Mouse (Mus musculus) gastrocnemius, postnatal 14 days (tissue): ENCODE data around the gene Amtn. TPM values are rescaled to one million over a fixed set of nuclear protein-coding genes. Genes with fewer than 3 reads are reported as not detected.
"Not testable (repeated sequence)": the region's sequence is repeated elsewhere in the genome, so short reads cannot be mapped to it uniquely, and the experiment has no call there.

Experiments
- DNase-seq: peaks from one replicate; pipeline ENCODE4 v3.0.0; 2021; ENCODE audit warnings: mixed read lengths
- intact Hi-C: fragments of 180-260 bp; cut with DNase I; formaldehyde crosslinking; loops from one replicate; pipeline ENCODE4 v1.15.1; 2025; ENCODE audit warnings: low total_unique reads
- long read RNA-seq, 2 experiments: library from polyadenylated mRNA; stranded (forward); transcript quantifications; one replicate each; pipeline ENCODE4 v2.0.0; 2021
- total RNA-seq, 2 experiments: library from RNA; stranded (reverse); gene quantifications; 2 replicates each; pipeline ENCODE4 v1.2.3; 2021

Amtn gene
- not detected for total RNA-seq
- long read RNA-seq, experiment 1: 0 reads
- long read RNA-seq, experiment 2: 0 reads

DNA sequence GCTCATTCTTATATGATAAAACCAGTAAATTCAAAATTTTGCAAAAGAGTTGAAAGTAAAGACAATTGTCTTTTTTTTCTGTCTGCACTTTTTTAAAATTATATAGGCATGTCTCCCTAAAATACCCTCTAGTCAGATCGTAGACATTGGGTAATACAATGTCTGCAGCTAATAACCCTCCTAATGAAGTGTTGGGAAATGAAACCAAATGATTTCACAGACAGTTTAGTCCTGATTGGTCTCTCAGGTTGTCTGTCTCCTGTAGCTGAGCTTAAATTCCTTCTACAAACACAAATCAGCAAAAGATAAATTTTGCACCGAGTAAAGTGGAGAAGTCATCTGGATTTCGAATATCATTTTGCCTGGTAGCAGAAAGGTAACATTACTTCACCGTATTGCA, at the start of gene Amtn:
Gene Amtn (plus strand): TSS at position 301 of the 400 bp plus-strand sequence.
- intact Hi-C loops: no loop called here
- no peak for DNase-seq

DNA sequence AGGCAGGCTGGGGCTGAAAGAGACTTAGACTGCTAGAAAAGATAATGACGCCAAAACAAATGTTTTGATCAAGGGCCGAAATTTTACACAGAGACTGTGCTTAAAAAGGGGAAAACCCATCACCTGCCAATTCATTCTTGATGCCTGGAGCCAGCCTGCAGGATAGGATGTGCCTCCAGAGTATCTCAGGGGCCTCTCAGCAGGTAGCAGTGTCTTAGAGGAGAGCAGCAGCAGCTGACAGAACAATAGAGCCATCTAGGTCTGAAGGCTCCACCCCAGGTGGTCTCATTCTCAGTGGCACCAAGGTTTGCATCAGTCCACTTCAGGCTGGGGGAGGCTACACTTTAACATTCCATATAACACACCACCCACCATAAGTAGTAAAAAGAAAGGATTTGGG, 27.4 kb upstream of the Amtn start:
- DNase-seq, intact Hi-C loops: not testable (repeated sequence)

DNA sequence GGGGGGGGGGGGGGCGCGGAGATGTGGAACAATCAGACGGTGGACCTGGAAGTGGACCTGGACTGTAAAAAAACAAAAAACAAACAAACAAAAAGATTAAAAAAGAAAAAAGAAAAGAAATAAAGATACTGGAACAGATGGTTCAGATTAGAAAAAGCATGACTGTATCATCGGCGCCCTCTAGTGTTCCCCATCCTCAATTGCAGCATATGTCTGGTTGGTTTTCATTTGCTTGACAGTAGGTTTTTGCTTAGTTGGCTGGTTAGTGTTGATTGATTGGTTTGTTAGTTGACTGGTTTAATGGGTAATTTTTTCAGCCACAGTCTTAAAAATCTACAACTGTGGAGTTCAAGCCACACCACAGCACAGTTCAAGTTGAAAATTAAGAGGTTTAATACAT, 11.1 kb upstream of the Amtn start:
- intact Hi-C loops: no loop called here
- no peak for DNase-seq

DNA sequence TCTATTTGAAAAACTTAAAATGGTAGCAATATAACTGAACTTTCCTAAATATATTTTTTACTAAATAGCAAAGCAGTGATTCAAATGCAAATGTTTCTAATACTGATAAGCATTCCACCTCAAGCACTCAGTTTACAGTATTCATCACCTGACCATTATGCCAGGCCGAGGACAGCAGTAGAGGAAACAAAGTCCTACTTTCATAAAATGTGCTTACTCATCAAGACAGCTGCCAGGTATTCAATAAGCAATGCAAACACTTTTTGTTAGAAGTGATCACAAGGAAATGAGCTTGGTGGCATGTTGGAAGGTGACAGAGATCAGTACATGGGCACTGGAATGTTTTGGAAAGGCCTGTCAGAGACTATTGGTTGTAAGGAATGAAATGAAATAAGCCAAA, 9.0 kb upstream of the Amtn start:
- intact Hi-C loops: no loop called here

DNA sequence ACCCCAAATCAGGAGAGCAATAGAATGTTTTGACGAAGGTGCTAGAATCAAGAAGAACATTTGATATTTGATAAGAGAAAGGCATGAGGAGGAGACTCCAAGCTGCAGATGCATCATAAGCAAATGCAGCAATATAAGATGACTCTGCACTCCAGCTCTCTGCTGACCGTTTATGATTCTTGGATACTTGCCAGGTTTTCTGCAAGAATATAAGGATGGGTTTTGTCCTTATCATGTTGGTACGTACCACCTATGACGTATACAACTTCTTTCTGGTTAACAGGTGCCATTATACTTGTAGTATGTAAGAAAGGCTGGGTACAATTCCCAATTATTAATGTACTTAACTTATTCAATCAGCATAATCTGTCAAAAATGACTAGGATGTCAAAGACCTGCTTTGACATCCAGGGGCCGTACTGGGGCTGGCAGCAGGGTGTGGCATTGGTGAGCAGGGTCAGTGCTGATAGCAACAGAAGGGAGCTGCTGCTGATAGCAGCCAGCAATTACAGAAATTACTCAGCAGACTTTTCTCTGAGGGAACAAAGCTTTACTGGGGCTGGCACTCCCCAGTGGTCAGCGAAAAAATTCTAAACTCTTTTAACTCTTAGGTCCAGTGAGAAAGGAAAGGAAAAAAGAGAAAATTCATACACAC, 5.2 kb upstream of the Amtn start:
- intact Hi-C loops: no loop called here
- no peak for DNase-seq

More for the DNA sequence above, 9.0 kb upstream of the Amtn start:
- DNase-seq: no peak

DNA sequence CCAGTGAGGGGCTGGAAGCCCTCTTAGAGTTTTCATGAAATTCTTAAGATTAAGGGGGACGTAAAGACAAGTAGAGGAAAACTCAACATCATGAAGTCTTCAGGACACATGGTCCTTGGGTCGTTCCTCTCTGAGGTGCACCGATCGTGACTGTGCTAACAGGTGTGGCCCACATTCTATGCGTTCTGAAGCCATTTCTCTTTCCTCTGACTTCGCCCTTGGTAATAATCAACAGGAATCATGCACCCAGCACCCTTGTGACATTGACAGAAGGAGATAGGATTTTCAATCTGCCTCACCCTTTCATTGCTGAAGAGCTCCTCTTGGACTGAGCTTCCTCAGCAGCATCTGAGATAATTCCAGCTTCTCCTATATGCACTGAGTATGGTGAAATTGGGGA, 3.3 kb upstream of the Amtn start:
- intact Hi-C loops: no loop called here
- DNase-seq: no peak

DNA sequence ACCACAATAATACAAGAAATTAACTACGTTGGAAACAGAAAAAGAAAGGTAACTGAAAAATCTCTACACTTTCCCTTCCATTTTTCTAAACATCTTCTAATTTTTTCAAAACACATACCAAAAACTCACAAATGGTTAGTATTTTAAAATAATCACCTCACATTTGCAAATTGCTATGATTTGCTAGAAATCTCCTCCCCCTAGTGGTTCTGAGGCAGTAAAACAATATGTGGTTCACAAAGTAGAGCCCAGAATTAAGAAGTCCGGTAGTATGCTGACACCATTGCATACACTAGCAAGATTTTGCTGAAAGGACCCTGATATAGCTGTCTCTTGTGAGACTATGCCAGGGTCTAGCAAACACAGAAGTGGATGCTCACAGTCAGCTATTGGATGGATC, 16.1 kb downstream of the Amtn start:
- DNase-seq, intact Hi-C loops: not testable (repeated sequence)

DNA sequence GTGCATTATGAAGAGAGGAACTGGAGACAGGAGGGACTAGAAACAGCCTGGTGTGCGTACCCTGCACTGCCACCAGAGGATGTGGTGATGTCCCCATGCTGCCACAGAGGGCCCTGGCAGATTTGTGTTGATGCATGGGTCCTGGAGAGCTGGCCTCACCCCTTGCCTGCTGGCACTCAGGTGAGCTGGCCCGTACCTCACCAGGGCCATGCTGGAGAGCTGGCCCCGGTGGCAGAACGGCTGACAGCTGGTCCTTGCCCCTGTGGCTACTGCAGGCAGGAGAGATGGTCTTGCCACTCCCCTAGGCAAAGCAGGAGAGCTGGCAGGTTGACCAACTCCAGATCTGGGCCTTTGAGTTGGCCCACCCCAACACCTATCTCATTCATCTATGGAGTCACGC, 22.7 kb downstream of the Amtn start:
- DNase-seq: no peak

DNA sequence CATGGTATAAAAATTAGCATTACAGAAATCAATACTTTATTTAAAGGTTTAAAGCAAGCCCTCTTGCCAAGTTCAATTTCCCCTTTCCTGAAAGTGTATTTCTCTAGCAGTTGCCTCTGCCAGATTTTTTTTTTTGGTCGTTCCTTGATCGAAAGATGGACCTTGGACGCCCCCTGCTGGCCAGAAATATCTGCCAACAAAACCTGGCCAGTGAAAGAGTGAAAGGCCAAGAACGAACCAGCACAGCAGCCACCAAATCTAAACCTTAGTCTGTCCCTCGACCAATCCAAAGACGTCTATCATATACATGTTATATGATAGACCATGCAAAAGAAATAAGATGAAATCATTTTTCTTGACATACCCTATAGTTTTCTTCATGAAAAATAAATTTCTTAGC, 23.9 kb downstream of the Amtn start:
- intact Hi-C loops: no loop called here
- DNase-seq: peak; percentile 63

More for the DNA sequence above, 22.7 kb downstream of the Amtn start:
- intact Hi-C loops: no loop called here

DNA sequence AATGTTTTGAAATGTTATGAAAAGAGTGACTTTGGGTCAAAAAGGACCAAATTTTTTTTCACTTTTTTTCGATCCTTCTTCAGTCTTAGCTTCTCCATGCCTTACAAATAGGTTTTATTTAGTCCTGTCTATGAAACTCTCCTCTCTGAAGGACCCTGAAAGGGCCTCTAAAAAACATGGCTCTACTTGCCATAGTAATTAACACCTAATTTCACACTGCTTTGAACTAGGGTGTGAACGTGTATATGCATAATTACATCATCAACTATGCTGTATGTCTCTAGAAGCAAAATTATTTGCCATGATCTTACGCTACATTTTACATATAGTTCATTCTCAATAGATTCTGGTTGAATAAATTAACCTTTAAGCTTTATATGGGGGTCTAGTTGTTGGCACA, 25.6 kb downstream of the Amtn start:
- no peak for DNase-seq
- intact Hi-C loops: no loop called here

DNA sequence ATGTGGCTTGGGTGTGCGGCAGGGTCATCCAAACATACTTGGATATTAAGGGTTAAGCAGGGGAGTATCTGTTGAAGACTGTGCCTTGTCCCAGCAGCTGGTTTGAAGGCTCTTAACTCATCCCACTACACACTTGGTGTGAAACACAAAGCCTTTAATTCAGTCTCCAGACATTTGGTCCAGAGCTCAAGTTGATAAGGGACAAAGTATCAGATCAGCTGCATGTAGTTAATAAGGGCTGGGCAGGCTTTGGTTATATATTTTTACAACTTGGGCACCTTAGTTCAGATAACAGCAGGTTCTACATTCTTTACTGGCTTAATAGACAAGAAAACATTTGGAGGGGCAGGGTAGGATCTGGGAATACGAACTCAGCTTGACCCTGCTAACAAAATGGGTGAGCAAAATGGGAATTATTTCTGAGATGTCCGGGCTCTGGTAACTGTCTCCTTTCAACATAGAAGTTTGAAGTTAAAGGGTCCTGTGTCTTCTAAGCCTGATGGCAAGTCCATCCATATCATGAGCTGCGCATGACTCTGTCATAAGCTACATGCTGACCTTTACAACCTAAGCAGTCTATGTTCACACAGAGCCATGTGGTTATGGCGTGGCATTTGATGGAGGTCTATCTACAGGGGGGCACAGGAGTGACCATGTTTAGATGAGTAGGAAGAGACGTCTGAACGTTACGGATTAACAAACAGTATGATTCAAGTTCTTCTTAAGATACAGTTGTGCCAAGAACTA, 44.6 kb downstream of the Amtn start:
- intact Hi-C loops: no loop called here
- DNase-seq: no peak

DNA sequence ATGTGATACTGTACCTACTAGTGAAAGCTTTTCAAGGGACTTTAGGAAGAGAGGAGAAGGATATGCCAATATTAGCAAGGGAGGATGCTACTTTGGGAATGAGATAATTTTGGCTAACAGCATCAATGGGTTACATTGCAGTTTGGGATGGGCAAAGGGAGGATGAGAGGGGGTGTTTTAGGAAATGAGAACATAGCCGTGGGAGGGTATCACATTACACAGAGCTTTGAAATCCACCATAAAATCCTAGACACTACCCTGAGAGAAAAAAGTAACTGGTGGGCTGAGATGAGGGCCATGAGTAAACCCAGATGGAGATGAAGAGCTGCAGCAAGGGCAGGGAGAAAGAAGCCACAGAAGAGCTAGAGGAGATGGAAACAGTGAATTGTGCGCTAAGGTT, 49.0 kb downstream of the Amtn start:
- DNase-seq, intact Hi-C loops: not testable (repeated sequence)

DNA sequence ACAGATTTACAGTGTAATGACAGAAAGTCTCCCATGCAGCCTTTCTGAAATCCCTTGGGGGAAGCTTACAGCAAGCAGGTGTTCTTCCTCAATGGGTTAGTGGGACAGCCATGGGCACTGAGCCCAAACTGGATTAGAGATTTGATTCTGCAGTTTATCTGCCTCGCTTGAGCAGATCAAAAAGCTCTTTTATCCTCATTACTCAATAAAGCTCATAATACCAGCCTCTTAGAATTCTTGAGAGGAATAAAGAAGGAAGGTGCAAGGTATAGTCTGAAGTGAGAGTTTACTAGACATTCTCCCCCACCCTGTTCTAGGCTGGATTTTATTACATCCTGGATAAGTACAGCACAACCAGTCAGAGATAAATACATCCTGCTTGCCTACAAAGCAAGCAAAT, 50.8 kb downstream of the Amtn start:
- DNase-seq: no peak

More for the DNA sequence above, 50.8 kb downstream of the Amtn start:
- intact Hi-C loops: no loop called here

Other genes starting within 250 kb of the Amtn start
- not detected for gene Gm11115, start 222.0 kb upstream of the Amtn start, total RNA-seq
- gene Gm7714, start 107.2 kb upstream of the Amtn start, total RNA-seq: not detected
- not detected for gene Prol1, start 58.8 kb upstream of the Amtn start, total RNA-seq
- not detected for gene Ambn, start 79.9 kb downstream of the Amtn start, total RNA-seq
- not detected for gene Enam, start 111.9 kb downstream of the Amtn start, total RNA-seq
- under 1 TPM; 0.24 to 0.43 TPM for gene Jchain, start 151.8 kb downstream of the Amtn start, total RNA-seq
- 10 to 100 TPM; 22.5 to 23.4 TPM for gene Utp3, start 178.4 kb downstream of the Amtn start, total RNA-seq
- 1 to 10 TPM; 7.0 to 8.4 TPM for gene Rufy3, start 188.9 kb downstream of the Amtn start, total RNA-seq